Mouse (Mus musculus): Measurements from ENCODE around the gene Olfr1.

Olfr1 gene

DNA sequence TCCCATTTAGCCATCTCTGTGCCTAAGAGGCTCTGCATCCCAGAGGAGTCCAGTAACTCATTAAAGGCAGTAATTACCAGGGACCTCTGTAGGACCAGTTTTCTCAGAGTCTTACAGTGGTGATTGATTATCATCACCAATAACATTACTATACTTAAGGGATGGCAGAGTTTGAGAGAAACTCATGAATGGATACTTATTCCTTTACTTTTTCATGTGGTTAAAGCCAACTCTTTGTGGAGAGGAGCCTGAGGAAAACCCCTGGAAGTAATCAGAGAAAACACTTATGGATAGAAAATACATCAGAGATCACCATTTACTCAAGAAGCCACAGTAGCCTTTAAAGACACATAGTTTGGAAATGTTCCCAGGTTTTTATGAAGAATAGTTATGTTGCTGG, at the start of gene Olfr1:
TSS of gene Olfr1 (minus strand) at position 101 of the 400 bp plus-strand sequence.
- no peak for DNase-seq

DNA sequence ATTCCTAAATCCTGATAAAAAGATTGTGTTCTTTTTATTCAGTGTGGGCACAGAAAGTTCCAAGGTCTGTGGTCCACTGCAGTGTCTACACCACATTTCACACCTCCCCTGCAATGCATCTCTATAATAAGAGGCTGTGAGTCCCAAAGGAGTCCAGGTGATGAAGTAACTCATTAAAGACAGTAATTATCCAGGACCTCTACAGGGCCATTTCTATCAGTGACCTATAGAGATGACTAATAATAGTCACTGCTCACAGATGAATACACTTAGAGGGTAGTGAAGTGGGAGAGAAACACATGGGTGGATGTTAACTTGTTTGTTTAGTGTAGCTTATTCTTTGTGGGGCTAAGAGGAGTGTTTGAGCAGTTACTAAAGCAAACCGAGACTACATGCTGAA, 29.0 kb upstream of the Olfr1 start, which contains the start of gene Olfr378:
TSS of gene Olfr378 (minus strand) at position 101 of the 400 bp plus-strand sequence.
- no peak for DNase-seq

DNA sequence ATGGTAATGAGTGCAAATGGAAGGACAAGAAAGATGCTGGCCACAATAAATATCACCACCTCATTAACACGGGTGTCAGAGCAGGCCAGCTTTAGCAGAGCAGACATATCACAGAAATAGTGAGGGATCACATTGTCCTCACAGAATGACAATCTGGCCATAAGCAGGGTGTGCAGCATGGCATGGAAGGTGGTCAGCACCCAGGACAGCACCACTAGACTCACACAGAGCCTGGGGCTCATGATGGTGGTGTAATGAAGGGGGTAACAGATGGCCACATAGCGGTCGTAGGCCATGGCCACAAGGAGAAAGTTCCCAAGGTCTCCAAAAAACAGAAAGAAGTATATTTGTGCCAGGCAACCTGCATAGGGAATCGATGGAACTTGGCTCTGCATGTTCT, 4.0 kb downstream of the Olfr1 start:
- DNase-seq = no peak

DNA sequence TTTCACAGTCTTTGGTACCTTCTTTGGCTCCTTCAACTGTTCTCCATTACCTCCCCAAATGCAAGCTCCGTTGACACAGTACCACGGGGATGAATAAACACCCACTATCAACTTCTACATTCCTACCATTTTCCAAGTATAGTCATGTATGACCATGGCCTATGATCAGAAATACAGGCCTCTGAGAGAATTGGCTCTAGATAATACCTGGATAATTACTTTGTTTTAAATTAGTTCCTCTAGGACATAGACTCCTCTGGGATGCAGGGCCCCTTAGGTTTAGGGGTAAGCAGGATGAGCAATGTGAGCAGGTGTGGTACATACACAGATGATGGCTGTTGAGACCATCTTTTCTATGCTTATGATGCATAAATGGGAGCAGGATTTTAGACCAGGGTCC, 28.5 kb downstream of the Olfr1 start, which contains the start of gene Olfr376:
TSS of gene Olfr376 (plus strand) at position 301 of the 400 bp plus-strand sequence.
- DNase-seq = no peak

DNA sequence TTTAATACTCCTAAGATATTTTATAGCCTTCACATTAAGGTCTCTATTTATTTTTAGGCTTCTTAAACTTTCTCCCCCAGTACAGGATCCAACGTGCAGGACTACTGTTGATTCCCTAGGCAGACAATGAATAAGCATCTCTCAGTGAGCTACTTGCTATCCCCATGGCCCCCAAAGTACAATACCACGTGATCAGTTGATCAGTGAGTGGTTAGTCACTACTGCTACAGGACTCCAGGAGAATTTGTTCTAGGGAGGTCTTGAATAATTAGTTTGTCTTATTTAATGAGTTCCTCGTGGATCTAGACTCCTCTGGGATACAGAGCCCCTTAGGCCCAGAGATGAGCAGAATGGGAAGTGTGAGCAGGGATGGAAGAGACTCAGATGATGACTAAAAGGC, 48.9 kb downstream of the Olfr1 start, which contains the start of gene Olfr20:
TSS of gene Olfr20 (plus strand) at position 301 of the 400 bp plus-strand sequence.
- DNase-seq = no peak
